Mouse (Mus musculus) liver (tissue): ENCODE measurements around the gene Plxnb3.

Source experiments
- DNase-seq: peaks from one replicate; pipeline ENCODE4 v3.0.0-alpha.2; 2020; ENCODE audit warnings: mixed read lengths

Gene Plxnb3

DNA sequence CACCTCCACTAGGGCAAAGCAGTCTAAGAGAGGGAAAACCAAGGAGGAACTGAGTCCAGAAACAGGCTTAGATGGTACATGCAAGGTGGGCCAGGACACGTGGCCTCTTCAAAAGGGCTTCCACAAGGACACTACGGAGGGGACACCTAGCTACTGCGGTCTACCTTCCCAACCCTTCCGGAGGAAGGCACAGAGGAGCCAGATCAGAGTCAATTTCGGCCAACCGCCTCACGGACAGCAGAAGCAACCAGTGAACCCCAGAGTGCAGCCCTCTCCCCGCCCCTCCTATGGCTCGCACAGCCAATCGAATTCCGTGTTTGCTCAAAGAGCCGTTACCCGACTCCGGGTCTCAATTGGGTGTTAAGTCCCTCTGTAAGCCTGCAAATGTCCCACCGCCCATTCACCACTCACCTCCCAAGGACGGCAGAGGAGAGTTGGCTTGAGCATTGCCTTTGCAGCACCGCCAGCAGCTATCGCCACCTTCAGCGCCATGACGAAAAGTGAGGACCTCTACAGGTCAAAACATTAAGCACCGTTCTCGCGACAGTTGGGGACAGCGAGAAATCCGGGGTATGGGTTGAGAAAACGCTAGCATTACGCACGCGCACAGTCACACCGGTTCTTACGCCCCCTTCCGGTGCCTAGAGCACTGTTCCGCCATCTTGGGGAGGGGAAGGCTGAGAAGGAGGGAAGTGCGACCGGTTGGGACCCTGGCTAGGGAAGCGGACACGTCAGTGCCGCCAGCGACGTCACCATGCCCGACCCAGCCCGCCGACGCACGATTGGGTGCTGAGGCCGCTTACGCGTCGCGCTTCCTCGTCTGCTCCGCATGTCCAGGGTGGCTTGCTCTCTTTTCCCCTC lies 29.7 kb downstream of the Plxnb3 start, which contains the start of the genes Idh3g and Ssr4:
Idh3g (minus strand) TSS at position 534 of the 861 bp plus-strand sequence.
Ssr4 (plus strand) TSS at position 665 of the 861 bp plus-strand sequence.
- peak; percentile 90 for DNase-seq

DNA sequence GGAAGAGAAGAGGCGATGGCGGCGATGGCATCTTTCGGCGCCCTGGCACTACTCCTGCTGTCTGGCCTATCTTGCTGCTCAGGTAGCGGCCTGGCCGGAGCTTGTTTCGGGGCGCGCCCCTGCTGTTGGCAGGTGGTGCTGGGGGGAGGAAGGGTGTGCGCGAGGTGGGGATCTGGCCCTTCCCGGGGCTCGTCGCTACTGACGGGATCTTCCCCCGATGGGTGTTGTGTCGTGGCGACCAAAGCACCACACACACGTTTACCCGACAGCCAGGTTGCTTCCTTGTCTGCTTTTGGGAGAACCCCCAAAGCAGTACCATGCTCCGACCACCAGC lies 30.3 kb downstream of the Plxnb3 start:
- no peak for DNase-seq

DNA sequence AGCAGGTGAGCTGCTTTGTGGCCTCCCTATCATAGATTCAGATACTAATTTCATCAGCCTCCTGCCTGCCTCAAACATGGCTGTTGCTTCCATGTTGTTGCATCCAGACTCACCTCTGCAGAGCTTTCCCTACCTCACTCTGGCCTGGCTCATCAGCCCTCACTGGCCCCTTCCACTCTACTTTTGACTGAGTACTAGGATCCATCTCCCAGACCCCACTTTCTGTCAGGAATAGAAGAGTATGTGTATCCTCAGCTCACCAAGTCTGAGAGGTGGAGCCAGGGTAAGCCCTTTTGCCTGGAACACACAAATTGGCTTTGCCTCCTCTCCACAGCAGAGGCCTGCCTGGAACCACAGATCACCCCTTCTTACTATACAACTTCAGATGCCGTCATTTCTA lies 31.6 kb downstream of the Plxnb3 start:
- DNase-seq = no peak

DNA sequence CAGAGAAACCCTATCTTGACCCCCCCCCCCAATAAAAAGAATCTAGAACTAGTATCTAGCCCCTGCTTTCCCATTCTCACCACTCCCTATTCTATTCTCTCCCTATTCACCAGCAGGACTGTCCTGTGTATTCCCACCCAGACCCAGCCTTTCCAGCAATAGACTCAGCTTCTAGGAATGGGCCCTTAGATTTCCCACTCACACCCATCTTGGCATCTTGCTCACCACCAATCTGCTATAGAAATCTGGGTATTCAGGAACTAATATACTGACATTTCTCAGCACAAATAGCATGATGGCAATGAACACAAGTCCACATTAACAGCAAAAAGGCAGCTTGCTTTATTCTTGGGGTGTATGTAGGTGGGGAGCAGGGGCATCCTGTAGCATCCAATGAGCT lies 36.1 kb downstream of the Plxnb3 start:
- DNase-seq = no peak

DNA sequence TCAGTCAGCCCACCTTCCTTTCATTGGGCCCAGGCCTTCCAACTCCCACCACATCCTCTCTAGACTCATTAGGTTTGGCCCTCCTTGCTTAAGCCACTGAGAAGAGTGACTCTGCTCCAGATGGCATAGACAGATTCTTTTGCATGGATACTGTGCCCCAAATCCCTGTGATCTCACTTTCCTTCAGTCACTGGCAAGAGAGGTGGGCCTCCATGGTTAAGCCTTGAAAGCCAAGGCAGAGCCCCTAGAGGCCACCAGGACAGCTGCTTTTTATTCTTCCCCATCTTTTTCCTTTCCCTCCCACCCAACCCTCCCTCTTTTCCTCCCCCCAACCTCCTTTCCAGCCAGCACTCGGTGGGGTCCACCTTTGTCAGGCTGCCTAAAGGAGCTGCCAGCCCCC lies 36.6 kb downstream of the Plxnb3 start:
- no peak for DNase-seq

DNA sequence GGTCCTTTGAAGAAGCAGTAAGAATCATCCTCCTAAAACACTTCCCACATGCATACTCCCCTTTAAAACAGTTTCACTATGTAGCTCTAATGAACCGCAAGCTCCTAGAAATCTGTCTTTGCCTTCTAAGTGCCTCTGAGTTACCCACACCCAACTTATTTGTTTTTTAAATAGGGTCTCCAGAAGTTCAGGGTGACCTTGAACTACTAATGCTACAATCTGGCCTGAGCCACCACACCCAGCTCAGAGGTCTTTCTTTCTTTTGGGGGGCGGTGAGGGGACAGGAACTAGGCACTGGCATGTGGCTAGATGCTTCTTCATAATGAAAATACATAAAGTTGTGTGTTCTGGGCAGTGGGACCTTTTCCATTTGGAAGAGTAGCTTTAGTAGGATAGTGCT lies 40.6 kb downstream of the Plxnb3 start:
- no peak for DNase-seq

DNA sequence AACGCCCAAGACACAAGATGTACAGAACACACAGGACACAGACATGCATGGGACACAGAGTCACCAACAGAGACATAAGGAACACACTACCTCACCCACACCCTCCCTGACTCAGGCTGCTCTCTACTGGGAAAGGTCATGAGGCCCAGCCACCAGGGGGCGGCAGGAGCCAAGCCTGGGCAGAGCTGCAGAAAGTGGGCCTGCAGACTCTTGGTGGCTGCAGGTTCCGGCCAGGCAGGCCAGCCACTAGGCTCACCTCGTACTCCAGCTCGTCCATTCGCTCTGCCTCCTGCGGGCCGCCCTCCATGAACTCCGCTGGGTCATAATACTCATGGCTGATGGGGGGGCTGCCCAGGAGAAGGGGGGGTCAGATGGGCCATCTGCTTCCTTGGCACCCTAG lies 41.6 kb downstream of the Plxnb3 start:
- DNase-seq = peak; percentile 70

DNA sequence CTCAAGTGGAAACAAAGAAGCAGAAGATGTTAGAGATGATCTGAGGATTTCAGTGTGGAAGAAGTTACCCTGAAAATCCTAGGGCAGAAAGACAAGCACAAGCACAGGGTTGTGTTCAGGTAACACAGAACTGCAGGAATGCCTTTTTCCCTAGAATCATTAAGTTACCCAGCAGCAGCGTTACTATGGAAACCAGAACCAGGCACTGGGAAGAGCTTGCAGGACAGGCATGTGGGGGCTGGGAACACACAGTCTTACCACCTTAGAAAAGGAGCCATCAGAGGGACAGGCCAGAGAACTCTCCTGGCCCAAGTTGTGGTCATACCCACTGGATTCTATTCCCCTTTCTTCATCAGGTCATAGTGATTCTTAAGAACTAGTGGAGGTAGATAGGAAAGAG lies 48.9 kb downstream of the Plxnb3 start:
- DNase-seq = no peak

DNA sequence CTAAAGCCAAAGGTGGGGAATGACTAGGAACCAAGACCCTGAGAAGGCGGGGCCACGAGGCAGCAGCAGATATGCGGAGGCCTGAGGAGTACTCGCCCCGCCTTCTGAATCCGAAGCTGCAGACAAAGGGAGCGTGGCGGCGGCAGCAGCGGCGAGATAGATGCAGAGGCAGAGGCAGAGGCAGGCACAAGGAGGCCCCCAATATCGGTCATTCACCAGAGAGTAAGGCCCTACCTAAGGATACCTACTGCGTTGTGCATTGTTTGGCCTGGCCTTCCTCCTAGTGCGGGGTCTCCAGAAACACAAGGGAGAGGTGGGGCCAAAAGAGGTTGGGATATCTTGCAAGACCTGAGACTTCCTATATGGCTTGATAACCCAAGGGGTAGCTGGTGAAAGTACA lies 58.2 kb downstream of the Plxnb3 start:
- no peak for DNase-seq

DNA sequence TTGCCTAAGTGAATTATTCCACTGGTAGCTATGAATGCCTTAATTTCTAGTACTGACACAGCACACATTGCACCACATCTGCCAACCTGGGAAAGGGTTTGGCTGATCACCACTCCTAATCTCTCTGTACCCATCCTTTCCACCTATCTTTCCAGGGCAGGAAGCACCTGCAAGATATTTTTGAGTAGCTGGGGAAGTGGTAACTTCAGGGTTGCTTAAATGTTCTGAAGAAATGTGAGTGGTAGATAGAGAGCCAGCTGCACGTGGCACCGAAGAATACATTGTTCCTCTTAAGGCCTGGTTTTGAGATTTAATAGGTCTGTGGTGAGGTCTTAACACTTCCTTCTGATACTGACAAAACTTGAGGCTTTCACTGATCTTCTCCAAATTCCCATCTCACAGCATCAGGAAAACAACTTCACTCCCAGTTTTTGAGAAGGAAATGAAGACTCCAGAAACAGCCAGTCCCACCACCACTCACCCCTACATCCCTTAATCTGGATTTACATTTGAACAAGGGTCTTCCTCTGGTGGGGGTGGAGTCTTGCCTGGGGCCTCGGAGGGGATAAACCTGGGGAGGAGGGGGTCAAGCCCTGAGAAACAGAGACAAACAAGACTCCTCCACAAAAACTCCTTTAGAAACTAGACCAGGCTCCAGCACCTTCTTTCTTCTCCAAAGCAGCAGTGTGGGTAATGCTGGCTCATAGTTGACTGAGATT lies 59.9 kb downstream of the Plxnb3 start:
- no peak for DNase-seq
